Mouse (Mus musculus): ENCODE results near the gene Fbxl5. TPM values are rescaled to one million over a fixed set of nuclear protein-coding genes. Genes with fewer than 3 reads are reported as not detected.
A peak's percentile ranks its signal among the peaks of the same experiment; 100 is the strongest.

Gene Fbxl5
- polyA plus RNA-seq, 1 experiment from 2014 or later = 81.4 TPM

DNA sequence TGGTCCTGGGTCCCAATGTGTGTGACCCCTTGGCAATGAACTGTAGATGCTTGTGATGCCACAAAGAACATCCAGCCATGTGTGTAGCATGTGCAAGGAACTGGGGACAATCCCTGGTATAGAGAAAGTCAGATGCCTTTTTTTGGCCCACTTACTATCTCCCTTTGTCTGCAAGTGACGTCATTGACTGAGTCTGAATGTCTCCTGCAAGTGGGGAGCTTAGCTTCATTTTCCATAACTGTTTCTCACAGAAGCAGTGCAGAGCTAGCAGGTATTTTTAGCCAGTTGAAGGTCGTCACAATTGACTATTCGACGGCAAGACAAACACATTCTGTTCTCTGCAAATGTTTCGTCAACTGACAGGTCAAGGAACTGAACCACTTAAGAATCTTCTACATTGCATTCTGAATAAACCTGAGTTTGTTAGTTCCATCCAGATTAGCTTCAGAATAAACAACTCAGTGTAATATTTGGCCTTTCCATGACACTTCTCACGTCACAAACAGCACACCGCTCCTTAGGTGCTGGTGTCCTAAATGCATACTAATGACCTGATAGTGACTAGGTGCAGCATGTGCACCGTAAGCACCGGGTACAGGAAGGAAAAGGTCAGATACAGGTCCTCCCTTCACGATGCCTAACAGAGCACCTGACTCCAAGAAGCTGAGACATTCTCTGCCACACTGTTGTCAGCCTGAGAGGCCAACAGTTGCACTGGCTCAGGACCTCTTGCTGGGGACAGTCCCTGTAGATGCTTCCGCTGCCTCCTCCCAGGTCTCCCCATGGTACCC is 92.9 kb downstream of the Fbxl5 start:
- no peak overlapping the region for H3K9ac ChIP-seq (replicated peaks; ENCODE audit: low read depth, low read length)
- H3K36me3 ChIP-seq (ENCODE audit: control insufficient read depth, insufficient read depth) = peaks cover 7% of the 10 kb centered on the region
- WGBS = 88% methylated on average over 11 of the region's 11 CpGs
- H3K4me3 ChIP-seq (replicated peaks; ENCODE audit: low read length) = no peak overlapping the region
- H3K27ac ChIP-seq (ENCODE audit: low read length) = no peak overlapping the region
- no peaks in the 10 kb centered on the region for H3K27me3 ChIP-seq (replicated peaks; ENCODE audit: control insufficient read depth, insufficient read depth, low read length)
- H3K4me1 ChIP-seq (replicated peaks; ENCODE audit: control insufficient read depth, insufficient read depth, low read length) = no peaks in the 10 kb centered on the region
- no peak for ATAC-seq
- H3K9me3 ChIP-seq (ENCODE audit: control insufficient read depth, low read length) = no peaks in the 10 kb centered on the region
- no peak overlapping the region for H3K4me2 ChIP-seq (ENCODE audit: low read length)

DNA sequence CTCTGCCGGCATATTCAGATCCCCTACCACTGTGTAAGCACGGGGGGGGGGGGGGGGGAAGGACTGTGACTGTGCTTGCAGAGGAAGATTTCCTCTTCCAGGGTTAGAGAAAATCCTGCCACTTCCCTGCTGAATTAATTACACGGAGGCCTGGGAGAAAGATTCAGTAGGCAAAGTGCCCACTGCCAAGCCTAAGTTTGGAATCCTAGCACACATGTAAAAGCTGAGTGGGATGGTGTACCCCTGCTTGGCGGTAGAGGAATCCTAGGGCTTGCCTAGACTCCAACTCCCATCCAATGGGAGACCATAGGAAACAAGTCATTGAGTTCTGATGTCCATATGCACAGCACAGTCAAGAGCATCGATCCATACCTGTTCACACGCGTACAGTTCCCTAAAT is 97.6 kb downstream of the Fbxl5 start:
- Histone ChIP-seq H3K4me1 (replicated peaks; ENCODE audit: control insufficient read depth, insufficient read depth, low read length) (no peaks in the 10 kb centered on the region), H3K4me3 (replicated peaks; ENCODE audit: low read length) (no peak overlapping the region), H3K27me3 (replicated peaks; ENCODE audit: control insufficient read depth, insufficient read depth, low read length) (no peaks in the 10 kb centered on the region), H3K9me3 (ENCODE audit: control insufficient read depth, low read length) (no peaks in the 10 kb centered on the region), H3K36me3 (ENCODE audit: control insufficient read depth, insufficient read depth) (peaks cover 7% of the 10 kb centered on the region), H3K27ac (ENCODE audit: low read length) (no peak overlapping the region), H3K4me2 (ENCODE audit: low read length) (no peak overlapping the region), H3K9ac (replicated peaks; ENCODE audit: low read depth, low read length) (no peak overlapping the region)
- WGBS = 87% methylated on average over 7 of the region's 7 CpGs
- no peak for ATAC-seq

DNA sequence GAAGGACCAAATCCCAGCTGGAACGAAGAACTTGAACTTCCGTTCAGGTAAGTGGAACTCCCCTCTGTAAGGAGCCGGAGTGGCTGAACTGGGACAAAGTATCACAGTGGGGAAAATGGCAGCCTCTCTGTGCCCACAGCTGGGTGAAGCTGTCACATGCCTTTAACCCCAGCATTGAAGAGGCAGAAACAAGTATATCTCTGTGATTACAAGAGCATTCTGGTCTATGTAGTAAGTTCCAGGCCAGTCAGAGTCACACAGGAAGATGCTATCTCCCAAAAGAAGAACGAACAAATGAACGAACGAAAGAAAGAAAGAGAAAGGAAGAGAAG is 99.0 kb downstream of the Fbxl5 start:
- H3K36me3 ChIP-seq (ENCODE audit: control insufficient read depth, insufficient read depth) = peaks cover 7% of the 10 kb centered on the region
- 91% methylated on average over 6 of the region's 6 CpGs for WGBS
- no peaks in the 10 kb centered on the region for H3K27me3 ChIP-seq (replicated peaks; ENCODE audit: control insufficient read depth, insufficient read depth, low read length)

DNA sequence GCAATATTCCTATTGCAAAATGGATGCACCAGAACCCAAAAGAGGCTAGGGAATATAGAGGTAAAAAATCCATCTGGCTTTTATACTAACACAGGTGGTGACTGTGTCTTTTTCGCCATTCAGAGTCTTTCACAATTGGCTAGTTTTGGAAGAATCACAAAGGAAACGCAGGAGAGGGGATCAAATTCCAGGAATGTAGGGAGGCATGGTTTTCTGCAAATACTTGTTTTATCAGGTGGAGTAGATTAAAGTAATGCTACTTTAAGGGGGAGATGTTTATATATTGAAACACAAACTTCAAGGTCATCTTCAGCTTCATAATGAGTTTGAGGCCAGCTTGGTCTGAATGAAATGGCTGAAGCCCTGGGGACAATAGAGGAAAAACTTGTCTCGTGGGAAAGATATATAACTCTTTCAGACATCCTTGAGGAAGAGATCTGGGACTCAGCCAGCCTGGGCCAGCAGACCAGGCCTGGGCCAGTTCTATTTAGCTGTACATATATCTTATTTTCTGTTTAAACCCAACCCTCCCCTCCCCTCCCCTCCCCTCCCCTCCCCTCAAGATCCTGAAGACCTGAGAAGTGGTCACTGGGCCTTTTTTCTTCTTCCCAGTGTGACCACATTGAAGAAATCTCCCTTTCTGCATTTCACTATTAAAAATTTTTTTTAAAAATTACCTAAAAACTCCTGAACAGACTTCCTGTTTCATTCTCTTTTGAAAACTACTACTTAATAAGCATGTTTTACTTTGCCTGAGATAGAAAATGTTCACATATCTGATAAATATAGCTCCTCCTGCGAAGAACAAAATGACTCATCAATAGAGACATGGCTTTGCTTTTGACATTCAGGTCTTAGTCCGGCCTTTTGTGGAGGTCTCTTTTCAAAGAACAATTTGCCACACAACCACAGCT is 99.6 kb downstream of the Fbxl5 start:
- peaks cover 7% of the 10 kb centered on the region for H3K36me3 ChIP-seq (ENCODE audit: control insufficient read depth, insufficient read depth)
- H3K9me3 ChIP-seq (ENCODE audit: control insufficient read depth, low read length) = no peaks in the 10 kb centered on the region
- no peak for ATAC-seq
- H3K4me1 ChIP-seq (replicated peaks; ENCODE audit: control insufficient read depth, insufficient read depth, low read length) = no peaks in the 10 kb centered on the region
- WGBS = 79% methylated on average over 5 of the region's 5 CpGs
- H3K4me2 ChIP-seq (ENCODE audit: low read length) = no peak overlapping the region
- no peaks in the 10 kb centered on the region for H3K27me3 ChIP-seq (replicated peaks; ENCODE audit: control insufficient read depth, insufficient read depth, low read length)
- H3K27ac ChIP-seq (ENCODE audit: low read length) = no peak overlapping the region
- H3K9ac ChIP-seq (replicated peaks; ENCODE audit: low read depth, low read length) = no peak overlapping the region
- H3K4me3 ChIP-seq (replicated peaks; ENCODE audit: low read length) = no peak overlapping the region

More for the DNA sequence above, 99.0 kb downstream of the Fbxl5 start:
- no peak overlapping the region for H3K9ac ChIP-seq (replicated peaks; ENCODE audit: low read depth, low read length)
- ATAC-seq = no peak
- H3K27ac ChIP-seq (ENCODE audit: low read length) = no peak overlapping the region
- no peak overlapping the region for H3K4me3 ChIP-seq (replicated peaks; ENCODE audit: low read length)
- no peak overlapping the region for H3K4me2 ChIP-seq (ENCODE audit: low read length)
- H3K4me1 ChIP-seq (replicated peaks; ENCODE audit: control insufficient read depth, insufficient read depth, low read length) = no peaks in the 10 kb centered on the region
- H3K9me3 ChIP-seq (ENCODE audit: control insufficient read depth, low read length) = no peaks in the 10 kb centered on the region

DNA sequence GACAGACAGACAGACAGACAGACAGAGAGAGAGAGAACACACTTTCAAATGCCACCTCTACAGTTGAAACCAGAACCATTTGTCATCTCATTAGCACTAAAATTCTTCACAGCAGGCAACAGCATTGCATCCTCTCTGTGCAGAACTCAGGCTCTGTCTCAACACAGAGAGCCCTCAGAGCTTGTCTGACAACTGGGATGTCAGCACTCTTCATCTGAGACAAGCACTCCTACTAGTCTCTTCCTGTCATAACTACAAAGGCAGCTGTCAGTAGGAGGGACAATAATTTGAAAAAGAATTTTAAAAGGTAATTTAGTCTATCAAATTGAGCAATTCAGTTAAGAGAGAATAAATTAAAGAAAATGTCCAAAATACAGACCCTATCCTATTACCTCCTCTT is 122.2 kb downstream of the Fbxl5 start:
- Histone ChIP-seq H3K4me1 (replicated peaks; ENCODE audit: control insufficient read depth, insufficient read depth, low read length) (no peaks in the 10 kb centered on the region), H3K36me3 (ENCODE audit: control insufficient read depth, insufficient read depth) (peaks cover 10% of the 10 kb centered on the region), H3K27me3 (replicated peaks; ENCODE audit: control insufficient read depth, insufficient read depth, low read length) (no peaks in the 10 kb centered on the region), H3K4me3 (replicated peaks; ENCODE audit: low read length) (no peak overlapping the region), H3K27ac (ENCODE audit: low read length) (no peak overlapping the region), H3K9me3 (ENCODE audit: control insufficient read depth, low read length) (no peaks in the 10 kb centered on the region), H3K4me2 (ENCODE audit: low read length) (no peak overlapping the region), H3K9ac (replicated peaks; ENCODE audit: low read depth, low read length) (no peak overlapping the region)
- peak; percentile 57; the same call in 1 of the 2 replicates for ATAC-seq

DNA sequence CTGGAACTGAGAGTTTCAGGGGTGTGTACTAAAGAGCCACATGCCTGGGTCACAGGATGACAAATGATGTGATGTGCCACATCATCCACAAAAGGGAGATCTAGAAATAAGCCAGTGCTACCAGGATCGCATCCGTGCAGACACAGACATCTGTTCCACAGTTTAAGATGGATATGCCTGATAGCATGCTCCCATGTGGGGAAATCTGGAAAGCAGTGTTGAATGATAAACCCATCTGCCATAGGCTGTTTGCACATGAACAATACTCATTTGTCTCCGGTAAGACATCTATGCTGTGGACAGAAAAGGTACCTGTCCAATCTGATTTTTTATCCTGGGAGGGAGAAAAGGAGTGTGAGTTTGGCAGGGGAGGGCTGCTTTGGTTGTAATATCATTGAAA is 124.3 kb downstream of the Fbxl5 start:
- H3K27me3 ChIP-seq (replicated peaks; ENCODE audit: control insufficient read depth, insufficient read depth, low read length) = no peaks in the 10 kb centered on the region
- peaks cover 9% of the 10 kb centered on the region for H3K36me3 ChIP-seq (ENCODE audit: control insufficient read depth, insufficient read depth)
- no peak overlapping the region for H3K27ac ChIP-seq (ENCODE audit: low read length)
- H3K4me1 ChIP-seq (replicated peaks; ENCODE audit: control insufficient read depth, insufficient read depth, low read length) = no peaks in the 10 kb centered on the region
- H3K4me2 ChIP-seq (ENCODE audit: low read length) = no peak overlapping the region
- WGBS = 77% methylated on average over 3 of the region's 3 CpGs
- no peak overlapping the region for H3K9ac ChIP-seq (replicated peaks; ENCODE audit: low read depth, low read length)
- H3K9me3 ChIP-seq (ENCODE audit: control insufficient read depth, low read length) = no peaks in the 10 kb centered on the region
- no peak overlapping the region for H3K4me3 ChIP-seq (replicated peaks; ENCODE audit: low read length)
- no peak for ATAC-seq

Other genes starting within 250 kb of the Fbxl5 start
- 7.8 and 9.8 TPM in 2 replicates for gene Cc2d2a, start 159.3 kb downstream of the Fbxl5 start, polyA plus RNA-seq (2015; fragmentation: Nextera tagmentation; extraction: Ambion mirVana)
- gene Bst1, start 2.8 kb downstream of the Fbxl5 start, polyA plus RNA-seq (2015; fragmentation: Nextera tagmentation; extraction: Ambion mirVana) = not detected in 2 replicates
- 2.4 and 2.9 TPM in 2 replicates for gene Cd38, start 46.9 kb upstream of the Fbxl5 start, polyA plus RNA-seq (2015; fragmentation: Nextera tagmentation; extraction: Ambion mirVana)
- gene Gm7879, start 91.5 kb upstream of the Fbxl5 start, polyA plus RNA-seq (2015; fragmentation: Nextera tagmentation; extraction: Ambion mirVana) = not detected in 2 replicates
- gene Fgfbp1, start 160.1 kb upstream of the Fbxl5 start, polyA plus RNA-seq (2015; fragmentation: Nextera tagmentation; extraction: Ambion mirVana) = 7.9 and 10.0 TPM in 2 replicates

Measured in forebrain, embryonic 16.5 days (tissue).